Comparison of ENCODE assay signal across 23 mouse cellular contexts in genomic region chr10:122199791-122200190, GRCm38 (mm10).
DNase-seq lines count a peak whose midpoint lies in the region; ATAC-seq and TF ChIP-seq lines count a peak whose summit lies in the region.
"Had no signal": no experiment of that assay in that cellular context is flagged by ENCODE, and none has a peak within 500 bp of the region (broad histone marks: within the 10 kb centered on the region; RNA-seq: fewer than 3 reads in every experiment).

No protein-coding gene starts in this region.

- H3K9me3 ChIP-seq in forebrain, embryonic 11.5 days (ENCODE audit: control insufficient read depth, low read length) = no peaks in the 10 kb centered on the region
- no peaks in the 10 kb centered on the region for H3K9me3 ChIP-seq in forebrain, embryonic 16.5 days (ENCODE audit: control insufficient read depth, low read length)
- H3K9me3 ChIP-seq in embryonic facial prominence, embryonic 14.5 days (ENCODE audit: control insufficient read depth, low read length) = no peaks in the 10 kb centered on the region
- H3K9me3 ChIP-seq in intestine, postnatal 0 days (ENCODE audit: control insufficient read depth) = no peaks in the 10 kb centered on the region
- H3K9me3 ChIP-seq: forebrain, embryonic 13.5 days; heart, embryonic 15.5 days; hindbrain, embryonic 15.5 days; limb, embryonic 15.5 days; midbrain, embryonic 10.5 days; neural tube, embryonic 13.5 days had no signal

- H3K36me3 ChIP-seq in forebrain, embryonic 11.5 days (ENCODE audit: control insufficient read depth, insufficient read depth, low read length) = no peaks in the 10 kb centered on the region
- H3K36me3 ChIP-seq in forebrain, embryonic 16.5 days (ENCODE audit: control insufficient read depth, insufficient read depth) = no peaks in the 10 kb centered on the region
- no peaks in the 10 kb centered on the region for H3K36me3 ChIP-seq in embryonic facial prominence, embryonic 14.5 days (ENCODE audit: control insufficient read depth, insufficient read depth, low read length)
- no peaks in the 10 kb centered on the region for H3K36me3 ChIP-seq in intestine, postnatal 0 days (ENCODE audit: control insufficient read depth, insufficient read depth)
- H3K36me3 ChIP-seq: heart, embryonic 15.5 days; hindbrain, embryonic 15.5 days; limb, embryonic 15.5 days; midbrain, embryonic 10.5 days; neural tube, embryonic 13.5 days had no signal

- TF ChIP-seq CTCF in intestine, postnatal 0 days (IDR thresholded peaks at IDR 0.05; ENCODE audit: low read depth) = no peak

- intact Hi-C loops in left cerebral cortex, postnatal 10 days (cut with DNase I) = no loop called here

- peak; percentile 56; the same call in 1 of the 2 replicates for ATAC-seq in forebrain, embryonic 11.5 days (replicated peaks; ENCODE audit: low FRiP score)
- no peak for ATAC-seq in forebrain, embryonic 16.5 days
- ATAC-seq in embryonic facial prominence, embryonic 14.5 days (ENCODE audit: low read depth) = no peak
- ATAC-seq in intestine, postnatal 0 days = no peak
- no peak for ATAC-seq in megakaryocyte, adult 5-6 weeks (ENCODE audit: poor library complexity, severe bottlenecking)
- ATAC-seq: forebrain, embryonic 13.5 days; liver, postnatal 0 days had no signal

- no peak overlapping the region for H3K4me3 ChIP-seq in forebrain, embryonic 11.5 days (ENCODE audit: low read depth, low read length)
- no peak overlapping the region for H3K4me3 ChIP-seq in forebrain, embryonic 16.5 days (replicated peaks; ENCODE audit: low read length)
- H3K4me3 ChIP-seq in embryonic facial prominence, embryonic 14.5 days (ENCODE audit: low read depth, low read length) = no peak overlapping the region
- no peak overlapping the region for H3K4me3 ChIP-seq in intestine, postnatal 0 days (ENCODE audit: low read depth, low read length)
- H3K4me3 ChIP-seq: forebrain, embryonic 13.5 days; heart, embryonic 15.5 days; hindbrain, embryonic 15.5 days; limb, embryonic 15.5 days; midbrain, embryonic 10.5 days; neural tube, embryonic 13.5 days had no signal

- no peak overlapping the region for H3K4me2 ChIP-seq in forebrain, embryonic 11.5 days (ENCODE audit: low read depth, low read length, severe bottlenecking)
- H3K4me2 ChIP-seq in forebrain, embryonic 16.5 days (ENCODE audit: low read length) = no peak overlapping the region
- no peak overlapping the region for H3K4me2 ChIP-seq in embryonic facial prominence, embryonic 14.5 days (ENCODE audit: low read depth, low read length)
- no peak overlapping the region for H3K4me2 ChIP-seq in intestine, postnatal 0 days (replicated peaks; ENCODE audit: low read depth)
- H3K4me2 ChIP-seq: forebrain, embryonic 13.5 days; heart, embryonic 15.5 days; hindbrain, embryonic 15.5 days; limb, embryonic 15.5 days; neural tube, embryonic 13.5 days had no signal

- H3K9ac ChIP-seq in forebrain, embryonic 11.5 days (ENCODE audit: low read length) = no peak overlapping the region
- no peak overlapping the region for H3K9ac ChIP-seq in forebrain, embryonic 16.5 days (replicated peaks; ENCODE audit: low read depth, low read length)
- no peak overlapping the region for H3K9ac ChIP-seq in embryonic facial prominence, embryonic 14.5 days (ENCODE audit: low read depth, low read length)
- H3K9ac ChIP-seq in intestine, postnatal 0 days (ENCODE audit: low read depth, low read length) = no peak overlapping the region
- H3K9ac ChIP-seq: forebrain, embryonic 13.5 days; heart, embryonic 15.5 days; hindbrain, embryonic 15.5 days; limb, embryonic 15.5 days; liver, postnatal 0 days; neural tube, embryonic 13.5 days had no signal

- DNase-seq in forebrain, embryonic 11.5 days (ENCODE audit: low spot score) = no peak
- peak; percentile 32 for DNase-seq in T-cell, adult 2 months (ENCODE audit: low spot score)
- peak; percentile 10 for DNase-seq in embryonic facial prominence, embryonic 14.5 days (ENCODE audit: low spot score)
- peak; percentile 38 for DNase-seq in thymus, postnatal 14 days
- DNase-seq in left cerebral cortex, postnatal 10 days (ENCODE audit: extremely low spot score in 1 of 2, low spot score in 2 of 2) = no peak
- DNase-seq: cerebellum, adult 9-11 months; gastrocnemius, postnatal 14 days; heart, adult 18-20 months; heart, postnatal 4 days; kidney, adult 11 months; layer of hippocampus, postnatal 36 days; liver, postnatal 0 days; right cerebral cortex, adult 18-20 months had no signal

- 40% methylated on average over 4 of the region's 4 CpGs for WGBS in forebrain, embryonic 11.5 days
- 28% methylated on average over 4 of the region's 4 CpGs for WGBS in forebrain, embryonic 16.5 days
- 36% methylated on average over 4 of the region's 4 CpGs for WGBS in embryonic facial prominence, embryonic 14.5 days
- 52% methylated on average over 4 of the region's 4 CpGs for WGBS in intestine, postnatal 0 days

- H3K27ac ChIP-seq in forebrain, embryonic 11.5 days (ENCODE audit: low read depth, low read length) = no peak overlapping the region
- no peak overlapping the region for H3K27ac ChIP-seq in forebrain, embryonic 16.5 days (ENCODE audit: low read length)
- H3K27ac ChIP-seq in embryonic facial prominence, embryonic 14.5 days (replicated peaks; ENCODE audit: low read depth, low read length) = no peak overlapping the region
- H3K27ac ChIP-seq in intestine, postnatal 0 days (ENCODE audit: low read depth, low read length) = no peak overlapping the region
- H3K27ac ChIP-seq: forebrain, embryonic 13.5 days; heart, embryonic 15.5 days; hindbrain, embryonic 15.5 days; kidney, postnatal 0 days; limb, embryonic 15.5 days; midbrain, embryonic 10.5 days; neural tube, embryonic 13.5 days had no signal

- H3K27me3 ChIP-seq in forebrain, embryonic 11.5 days (ENCODE audit: control insufficient read depth, insufficient read depth, low read length) = no peaks in the 10 kb centered on the region
- H3K27me3 ChIP-seq in forebrain, embryonic 16.5 days (replicated peaks; ENCODE audit: control insufficient read depth, insufficient read depth, low read length) = no peaks in the 10 kb centered on the region
- H3K27me3 ChIP-seq in embryonic facial prominence, embryonic 14.5 days (replicated peaks; ENCODE audit: control insufficient read depth, insufficient read depth, low read length) = no peaks in the 10 kb centered on the region
- H3K27me3 ChIP-seq in intestine, postnatal 0 days (replicated peaks; ENCODE audit: control insufficient read depth, insufficient read depth, low read length) = no peaks in the 10 kb centered on the region
- H3K27me3 ChIP-seq: forebrain, embryonic 13.5 days; heart, embryonic 15.5 days; hindbrain, embryonic 15.5 days; limb, embryonic 15.5 days; neural tube, embryonic 13.5 days had no signal

- peaks cover 2% of the 10 kb centered on the region; the same call in 1 of the 2 replicates for H3K4me1 ChIP-seq in forebrain, embryonic 11.5 days (replicated peaks; ENCODE audit: control insufficient read depth, insufficient read depth, low read length)
- H3K4me1 ChIP-seq in forebrain, embryonic 16.5 days (replicated peaks; ENCODE audit: control insufficient read depth, insufficient read depth, low read length) = no peaks in the 10 kb centered on the region
- H3K4me1 ChIP-seq in embryonic facial prominence, embryonic 14.5 days (ENCODE audit: control insufficient read depth, insufficient read depth, low read length) = no peaks in the 10 kb centered on the region
- H3K4me1 ChIP-seq in intestine, postnatal 0 days (replicated peaks; ENCODE audit: control insufficient read depth, insufficient read depth, low read length) = no peaks in the 10 kb centered on the region
- H3K4me1 ChIP-seq: heart, embryonic 15.5 days; hindbrain, embryonic 15.5 days; limb, embryonic 15.5 days; midbrain, embryonic 10.5 days; neural tube, embryonic 13.5 days had no signal

Comparison
In these comparisons a context has a peak if more than half of its experiments do, and no peak if none do; other contexts are left out.
1. DNase-seq: peak in T-cell, adult 2 months (single experiment), embryonic facial prominence, embryonic 14.5 days (single experiment) and thymus, postnatal 14 days (single experiment); none in forebrain, embryonic 11.5 days (single experiment) and left cerebral cortex, postnatal 10 days (0 of 2).